Mouse (Mus musculus) kidney, embryonic 16.5 days (tissue): ENCODE data around the gene Pus3. TPM values are rescaled to one million over a fixed set of nuclear protein-coding genes. Genes with fewer than 3 reads are reported as not detected.
"Not testable (repeated sequence)": the region's sequence is repeated elsewhere in the genome, so short reads cannot be mapped to it uniquely, and the experiment has no call there.

Experiments
- ATAC-seq: fragments of 200-750 bp; cut with Nextera tagmentation; 2 replicates; pipeline ENCODE4 v1.8.0; 2017; ENCODE audit warnings: moderate TSS enrichment; ENCODE audit not compliant: low FRiP score, low TSS enrichment
- H3K27ac ChIP-seq: fragments of 300-500 bp; sonication (generic); 2 replicates; pipeline ENCODE4 v1.5.1; 2014; ENCODE audit warnings: low read length
- H3K27me3 ChIP-seq: fragments of 300-500 bp; sonication (generic); 2 replicates; pipeline ENCODE4 v1.6.1; 2014; ENCODE audit warnings: low read length, control low read depth, mixed read lengths; ENCODE audit not compliant: insufficient read depth
- H3K36me3 ChIP-seq: fragments of 300-500 bp; sonication (generic); 2 replicates; pipeline ENCODE4 v1.6.1; 2014; ENCODE audit warnings: low read length, control low read depth, mixed read lengths; ENCODE audit not compliant: insufficient read depth
- H3K4me1 ChIP-seq: fragments of 300-500 bp; sonication (generic); 2 replicates; pipeline ENCODE4 v1.6.1; 2014; ENCODE audit warnings: low read length, control low read depth, mixed read lengths; ENCODE audit not compliant: insufficient read depth
- H3K4me2 ChIP-seq: fragments of 300-500 bp; sonication (generic); replicated peaks from 2 replicates; pipeline ENCODE4 v1.6.1; 2014; ENCODE audit warnings: low read depth, low read length
- H3K4me3 ChIP-seq: fragments of 300-500 bp; sonication (generic); 2 replicates; pipeline ENCODE4 v1.5.1; 2014; ENCODE audit warnings: mild to moderate bottlenecking, low read length
- H3K9ac ChIP-seq: fragments of 300-500 bp; sonication (generic); replicated peaks from 2 replicates; pipeline ENCODE4 v1.6.1; 2014; ENCODE audit warnings: low read length
- H3K9me3 ChIP-seq: fragments of 300-500 bp; sonication (generic); 2 replicates; pipeline ENCODE4 v1.6.1; 2016; ENCODE audit warnings: low read length, control low read depth
- WGBS: fragments of 180-500 bp; shearing (Covaris S2); extraction: QIAGEN DNeasy Blood & Tissue Kit; methylation state at CpG from one replicate; pipeline ENCODE4 v1.1.7; 2014; 5-methylcytosine and 5-hydroxymethylcytosine counted together
- polyA plus RNA-seq: library from polyadenylated mRNA; unstranded; fragments of >200 nt; fragmentation: Nextera tagmentation; extraction: Ambion mirVana; gene quantifications from 2 replicates; pipeline ENCODE4 v1.2.1, GENCODE M21; 2015

The Pus3 gene
- polyA plus RNA-seq, 1 experiment from 2014 or later: 24.0 TPM

DNA sequence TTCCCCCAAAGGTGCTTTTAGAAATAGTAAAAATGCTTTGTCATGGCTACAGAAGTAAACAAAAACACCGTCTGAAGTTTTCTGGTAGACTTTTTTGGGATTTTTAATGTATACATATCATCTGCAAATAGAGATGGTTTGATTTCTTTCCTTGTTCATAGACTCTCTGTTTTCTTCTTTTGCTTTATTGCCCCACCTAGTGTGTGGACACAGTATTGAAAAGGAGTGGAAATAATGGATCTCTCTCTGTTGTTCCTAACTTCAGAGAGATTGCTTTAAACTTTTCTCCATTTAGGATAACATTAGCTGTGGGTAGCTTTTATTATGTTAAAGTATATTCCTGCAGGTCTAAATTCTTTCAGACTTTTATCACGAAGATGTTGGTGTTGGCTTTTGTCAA lies 55.6 kb downstream of the Pus3 start:
- WGBS: 28% methylated on average over 2 of the region's 2 CpGs
- Histone ChIP-seq H3K27me3 (no peaks in the 10 kb centered on the region), H3K27ac (no peak overlapping the region), H3K9me3 (no peaks in the 10 kb centered on the region), H3K9ac (no peak overlapping the region), H3K4me2 (no peak overlapping the region), H3K4me1 (no peaks in the 10 kb centered on the region), H3K4me3 (no peak overlapping the region), H3K36me3 (no peaks in the 10 kb centered on the region)
- no peak for ATAC-seq

DNA sequence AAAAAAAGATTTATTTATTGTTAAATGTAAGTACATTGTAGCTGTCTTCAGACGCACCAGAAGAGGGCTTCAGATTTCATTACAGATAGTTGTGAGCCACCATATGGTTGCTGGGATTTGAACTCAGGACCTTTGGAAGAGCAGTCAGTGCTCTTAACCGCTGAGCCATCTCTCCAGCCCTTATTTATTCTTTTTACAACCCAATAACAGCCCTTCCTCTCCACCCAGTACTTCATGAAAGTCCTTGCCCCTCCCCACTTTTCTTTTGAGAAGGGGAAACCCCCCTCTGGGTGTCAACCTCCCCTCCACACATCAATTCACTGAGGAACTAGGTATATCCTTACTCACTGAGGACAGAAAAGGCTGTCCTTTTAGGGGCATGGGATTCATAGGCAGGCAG lies 58.4 kb downstream of the Pus3 start:
- H3K27ac ChIP-seq, H3K4me1 ChIP-seq, H3K27me3 ChIP-seq, H3K4me3 ChIP-seq, H3K9ac ChIP-seq, H3K36me3 ChIP-seq, ATAC-seq, H3K4me2 ChIP-seq, H3K9me3 ChIP-seq: not testable (repeated sequence)
- WGBS: 67% methylated on average over 2 of the region's 2 CpGs

Other genes starting within 250 kb of the Pus3 start
- 3.8 and 4.2 TPM in 2 replicates for gene Cdon, start 137.5 kb upstream of the Pus3 start, polyA plus RNA-seq
- gene Gm1113, start 40.3 kb upstream of the Pus3 start, polyA plus RNA-seq: not detected in 2 replicates
- 2.3 TPM in 2 replicates for gene Ddx25, start 67 bp upstream of the Pus3 start, polyA plus RNA-seq
- 0.57 and 0.84 TPM in 2 replicates for gene Pate2, start 11.7 kb downstream of the Pus3 start, polyA plus RNA-seq
- gene Hyls1, start 11.8 kb downstream of the Pus3 start, polyA plus RNA-seq: 15.3 and 16.4 TPM in 2 replicates
- gene Pate4, start 53.3 kb downstream of the Pus3 start, polyA plus RNA-seq: not detected in 2 replicates
- not detected in 2 replicates for gene Pate3, start 89.6 kb downstream of the Pus3 start, polyA plus RNA-seq
- gene Pate1, start 128.8 kb downstream of the Pus3 start, polyA plus RNA-seq: not detected in 2 replicates
- gene Gm17677, start 182.5 kb downstream of the Pus3 start, polyA plus RNA-seq: not detected in 2 replicates
- not detected in 2 replicates for gene Gm17727, start 219.5 kb downstream of the Pus3 start, polyA plus RNA-seq
- not detected in 2 replicates for gene Gm27235, start 231.5 kb downstream of the Pus3 start, polyA plus RNA-seq
- gene D730048I06Rik, start 231.5 kb downstream of the Pus3 start, polyA plus RNA-seq: not detected in 2 replicates